Mouse (Mus musculus) hindbrain, postnatal 0 days (tissue): ENCODE measurements at regions not wholly inside any gene's neighbourhood (a gene's known extent, or its start where the extent isn't known, plus 50 kb on each side); places are given as distances from the start of the nearest gene placed in this dataset.
A peak's percentile ranks its signal among the peaks of the same experiment; 100 is the strongest.

Experiments used
- ATAC-seq: fragments of 200-750 bp; cut with Nextera tagmentation; 2 replicates; pipeline ENCODE4 v1.8.0; 2017; ENCODE audit warnings: mild to moderate bottlenecking, moderate TSS enrichment, moderate library complexity
- DNase-seq: peaks from one replicate; pipeline ENCODE4 v3.0.0-alpha.2; 2015; ENCODE audit warnings: low spot score
- H3K27ac ChIP-seq: fragments of 300-500 bp; sonication (generic); 2 replicates; pipeline ENCODE4 v1.5.1; 2014; ENCODE audit warnings: mild to moderate bottlenecking
- H3K27me3 ChIP-seq: fragments of 300-500 bp; sonication (generic); 2 replicates; pipeline ENCODE4 v1.6.1; 2014; ENCODE audit warnings: low read length, mixed read lengths; ENCODE audit not compliant: insufficient read depth
- H3K36me3 ChIP-seq: fragments of 300-500 bp; sonication (generic); 2 replicates; pipeline ENCODE4 v1.6.1; 2014; ENCODE audit warnings: low read length, mixed read lengths; ENCODE audit not compliant: insufficient read depth
- H3K4me1 ChIP-seq: fragments of 300-500 bp; sonication (generic); 2 replicates; pipeline ENCODE4 v1.6.1; 2014; ENCODE audit warnings: antibody characterized with exemption, low read length, mixed read lengths; ENCODE audit not compliant: insufficient read depth
- H3K4me2 ChIP-seq: fragments of 300-500 bp; sonication (generic); 2 replicates; pipeline ENCODE4 v1.6.1; 2014; ENCODE audit warnings: low read depth, mild to moderate bottlenecking, low read length, moderate library complexity, mixed read lengths
- H3K4me3 ChIP-seq: fragments of 300-500 bp; sonication (generic); 2 replicates; pipeline ENCODE4 v1.5.1; 2014; ENCODE audit warnings: low read length
- H3K9ac ChIP-seq: fragments of 300-500 bp; sonication (generic); replicated peaks from 2 replicates; pipeline ENCODE4 v1.6.1; 2014; ENCODE audit warnings: mild to moderate bottlenecking, low read length, moderate library complexity, mixed read lengths
- H3K9me3 ChIP-seq: fragments of 300-500 bp; sonication (generic); 2 replicates; pipeline ENCODE4 v1.6.1; 2016; ENCODE audit warnings: low read length, mixed read lengths
- CTCF ChIP-seq: IDR thresholded peaks from 2 replicates; pipeline ENCODE4 v1.5.1; 2016; ENCODE audit warnings: antibody characterized with exemption, control low read depth, low read depth
- WGBS: fragments of 180-500 bp; shearing (Covaris S2); extraction: QIAGEN DNeasy Blood & Tissue Kit; methylation state at CpG from one replicate; pipeline ENCODE4 v1.1.7; 2014; 5-methylcytosine and 5-hydroxymethylcytosine counted together

DNA sequence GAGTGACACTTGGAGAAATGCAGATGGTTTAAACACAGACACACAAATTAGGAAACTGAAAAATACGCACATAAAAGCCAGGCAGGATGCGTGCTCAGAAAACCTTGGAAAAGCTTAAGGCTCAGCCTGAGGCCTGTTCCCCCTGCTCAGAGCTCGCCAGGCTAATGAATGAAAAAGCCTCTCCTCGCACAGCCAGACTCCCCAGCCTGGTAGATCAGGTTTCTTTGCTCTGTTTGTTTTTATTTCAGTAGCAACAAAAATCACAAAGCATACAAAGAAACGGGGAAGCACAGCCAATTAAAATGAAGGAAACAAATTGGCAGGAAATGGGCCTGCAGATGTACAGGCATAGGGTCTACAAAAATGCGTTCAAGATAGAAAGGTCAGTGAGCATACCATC is 97.0 kb upstream of the AI593442 start:
- Histone ChIP-seq H3K27ac (peak overlapping the region; percentile 16; the same call in 1 of the 2 replicates), H3K4me2 (no peak overlapping the region), H3K4me3 (no peak overlapping the region), H3K4me1 (no peaks in the 10 kb centered on the region), H3K27me3 (no peaks in the 10 kb centered on the region), H3K36me3 (no peaks in the 10 kb centered on the region), H3K9ac (no peak overlapping the region), H3K9me3 (no peaks in the 10 kb centered on the region)
- ATAC-seq: no peak
- 26% methylated on average over 6 of the region's 6 CpGs for WGBS
- peak; percentile 22 for DNase-seq
- TF ChIP-seq CTCF: no peak

- no peak overlapping the region for H3K27ac ChIP-seq
- no peak overlapping the region for H3K9ac ChIP-seq
- ATAC-seq: no peak
- no peak overlapping the region for H3K4me3 ChIP-seq
- no peak overlapping the region for H3K4me2 ChIP-seq
- H3K36me3 ChIP-seq: no peaks in the 10 kb centered on the region
- 100% methylated on average over 1 of the region's 1 CpGs for WGBS
- no peaks in the 10 kb centered on the region for H3K9me3 ChIP-seq
- no peak for DNase-seq
- no peak for TF ChIP-seq CTCF
- H3K27me3 ChIP-seq: no peaks in the 10 kb centered on the region
- H3K4me1 ChIP-seq: no peaks in the 10 kb centered on the region
Measured at GRCm38 (mm10) chr9:52775232-52775631, 95.7 kb upstream of the AI593442 start.

DNA sequence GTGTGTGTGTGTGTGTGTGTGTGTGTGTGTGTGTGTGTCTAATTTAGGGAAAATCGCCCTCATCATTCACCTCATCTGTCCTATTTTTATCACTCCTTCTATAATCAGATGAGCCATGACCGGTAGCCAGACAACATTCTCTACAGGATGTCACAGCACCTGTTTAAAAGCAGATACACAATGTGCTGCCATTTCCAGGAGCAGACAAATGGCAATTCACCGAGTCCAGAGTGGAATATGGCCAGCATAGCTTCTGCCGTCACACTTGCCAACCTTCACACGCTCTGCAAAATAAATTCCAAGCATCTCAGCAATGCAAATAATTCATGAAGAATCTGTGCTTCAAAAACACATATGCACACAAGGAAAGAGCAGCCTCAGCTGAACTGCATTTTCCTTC is 88.5 kb upstream of the AI593442 start:
- 63% methylated on average over 5 of the region's 5 CpGs for WGBS
- Histone ChIP-seq H3K9ac (no peak overlapping the region), H3K27me3 (no peaks in the 10 kb centered on the region), H3K4me3 (no peak overlapping the region), H3K4me1 (no peaks in the 10 kb centered on the region), H3K27ac (no peak overlapping the region), H3K9me3 (no peaks in the 10 kb centered on the region), H3K36me3 (no peaks in the 10 kb centered on the region), H3K4me2 (no peak overlapping the region)
- no peak for DNase-seq
- no peak for ATAC-seq
- TF ChIP-seq CTCF: no peak

- Histone ChIP-seq H3K27me3 (no peaks in the 10 kb centered on the region), H3K9ac (no peak overlapping the region), H3K9me3 (no peaks in the 10 kb centered on the region), H3K27ac (no peak overlapping the region), H3K4me1 (no peaks in the 10 kb centered on the region), H3K4me2 (no peak overlapping the region), H3K4me3 (no peak overlapping the region), H3K36me3 (no peaks in the 10 kb centered on the region)
- no peak for TF ChIP-seq CTCF
- WGBS: 47% methylated on average over 5 of the region's 5 CpGs
- ATAC-seq: no peak
- DNase-seq: no peak
Measured at GRCm38 (mm10) chr9:52765809-52766208, 86.2 kb upstream of the AI593442 start.

- ATAC-seq (no peak), DNase-seq (no peak)
- Histone ChIP-seq H3K4me1 (no peaks in the 10 kb centered on the region), H3K4me2 (no peak overlapping the region), H3K9ac (no peak overlapping the region), H3K36me3 (no peaks in the 10 kb centered on the region), H3K27ac (no peak overlapping the region), H3K27me3 (no peaks in the 10 kb centered on the region), H3K9me3 (no peaks in the 10 kb centered on the region), H3K4me3 (no peak overlapping the region)
- 87% methylated on average over 6 of the region's 6 CpGs for WGBS
- TF ChIP-seq CTCF: no peak
Measured at GRCm38 (mm10) chr9:52762836-52763235, 83.3 kb upstream of the AI593442 start.

- H3K9me3 ChIP-seq: no peaks in the 10 kb centered on the region
- H3K36me3 ChIP-seq: no peaks in the 10 kb centered on the region
- no peak overlapping the region for H3K27ac ChIP-seq
- H3K4me3 ChIP-seq: no peak overlapping the region
- WGBS: 81% methylated on average over 5 of the region's 5 CpGs
- no peak overlapping the region for H3K4me2 ChIP-seq
- ATAC-seq: no peak
- no peak for DNase-seq
- H3K9ac ChIP-seq: no peak overlapping the region
- H3K27me3 ChIP-seq: no peaks in the 10 kb centered on the region
- no peaks in the 10 kb centered on the region for H3K4me1 ChIP-seq
- TF ChIP-seq CTCF: no peak
Measured at GRCm38 (mm10) chr9:52761257-52761656, 81.7 kb upstream of the AI593442 start.

DNA sequence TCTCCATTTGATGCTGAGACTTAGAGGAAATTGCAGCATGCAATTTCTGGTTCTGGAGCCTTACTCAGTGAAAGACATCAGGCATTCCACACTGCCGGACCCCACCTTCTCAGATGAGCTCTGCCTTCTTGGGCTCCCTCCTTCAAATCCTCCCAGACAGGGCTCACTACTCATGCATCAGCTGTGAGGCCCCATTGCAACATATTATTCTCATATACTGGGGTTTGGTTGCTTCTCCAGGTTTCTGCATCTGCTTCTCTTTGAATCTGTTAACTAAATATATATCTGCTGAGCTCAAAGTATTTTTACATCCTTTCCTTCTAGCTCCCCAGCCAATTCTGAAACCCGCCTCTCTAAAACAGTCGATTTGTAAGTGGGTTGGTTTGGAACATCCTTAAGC is 68.8 kb upstream of the AI593442 start:
- DNase-seq (no peak), ATAC-seq (no peak)
- H3K4me3 ChIP-seq: no peak overlapping the region
- H3K9ac ChIP-seq: no peak overlapping the region
- H3K9me3 ChIP-seq: no peaks in the 10 kb centered on the region
- no peak overlapping the region for H3K4me2 ChIP-seq
- 89% methylated on average over 3 of the region's 3 CpGs for WGBS
- no peaks in the 10 kb centered on the region for H3K36me3 ChIP-seq
- H3K27me3 ChIP-seq: no peaks in the 10 kb centered on the region
- no peaks in the 10 kb centered on the region for H3K4me1 ChIP-seq
- H3K27ac ChIP-seq: no peak overlapping the region
- TF ChIP-seq CTCF: no peak
